Mouse (Mus musculus) testis, postnatal 10 days (tissue): ENCODE data around the gene Usp13.

Experiments
- DNase-seq: peaks from one replicate; pipeline ENCODE4 v3.0.0; 2021; ENCODE audit warnings: low spot score

Gene Usp13

GRCm38 (mm10) chr3:32939802-32940501 lies 122.6 kb downstream of the Usp13 start:
- DNase-seq, result no peak

DNA sequence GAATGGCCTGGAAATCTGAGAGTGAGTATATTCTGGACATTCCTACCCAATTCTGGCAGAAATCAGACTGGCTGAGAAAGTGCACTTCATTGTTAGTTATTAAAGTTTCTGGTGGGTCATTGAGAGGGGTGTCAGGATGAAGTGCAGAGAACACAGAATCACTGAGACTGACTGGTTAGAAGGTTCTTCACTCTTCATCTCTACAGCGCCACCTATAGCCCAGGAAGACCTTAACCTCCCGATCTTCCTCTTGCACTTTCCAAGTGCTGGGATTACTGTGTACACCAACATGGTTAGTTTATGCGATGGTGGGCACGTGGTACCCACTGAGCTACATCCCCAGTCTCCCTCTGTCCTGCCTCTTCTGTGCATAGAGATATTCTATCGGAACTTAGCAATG lies 130.1 kb downstream of the Usp13 start:
- no peak for DNase-seq

- DNase-seq, result no peak
These were observed 134.0 kb downstream of the Usp13 start for GRCm38 (mm10) chr3:32951382-32951781.

- no peak for DNase-seq
These were observed 144.1 kb downstream of the Usp13 start for GRCm38 (mm10) chr3:32961494-32961893.

DNA sequence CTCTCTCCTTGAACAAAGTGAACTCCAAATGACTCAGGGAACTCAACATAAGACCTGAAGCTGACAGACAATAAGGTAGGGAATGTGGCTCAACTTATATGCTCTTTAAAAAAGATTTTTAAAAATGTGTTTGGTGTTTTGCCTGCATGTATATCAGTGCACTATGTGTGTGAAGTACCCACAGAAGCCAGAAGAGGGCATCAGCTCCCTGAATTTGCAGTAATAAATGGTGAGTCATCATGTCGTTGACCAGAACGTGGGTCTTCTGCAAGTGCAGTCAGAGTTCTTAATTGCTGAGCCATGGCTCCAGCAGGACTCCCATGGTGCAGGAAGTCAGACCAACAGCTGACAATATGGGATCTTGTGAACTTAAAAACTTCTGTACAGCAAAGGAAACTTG lies 148.2 kb downstream of the Usp13 start:
- DNase-seq, result no peak

GRCm38 (mm10) chr3:32968671-32969425 lies 151.5 kb downstream of the Usp13 start:
- DNase-seq, result no peak

GRCm38 (mm10) chr3:32970257-32970656 lies 152.9 kb downstream of the Usp13 start:
- DNase-seq, result no peak

DNA sequence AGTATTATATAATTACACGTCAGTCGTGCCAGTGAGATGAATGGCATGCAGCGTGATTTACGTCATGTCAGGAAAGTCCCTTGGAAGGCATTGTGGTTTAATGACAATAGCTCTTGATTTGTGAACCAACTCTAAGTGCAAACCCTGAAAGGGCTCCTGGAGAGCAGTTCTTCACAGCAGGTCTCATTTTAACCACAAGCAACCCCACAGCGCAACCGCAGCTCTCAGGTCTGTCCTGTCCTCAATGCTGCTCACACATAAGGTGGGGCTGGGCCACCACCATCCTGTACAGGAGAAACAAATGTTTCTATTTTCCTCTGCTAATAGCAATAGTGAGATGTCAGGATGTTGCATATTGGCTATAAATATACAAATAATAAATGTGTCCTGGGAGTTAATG lies 161.9 kb downstream of the Usp13 start:
- no peak for DNase-seq

DNA sequence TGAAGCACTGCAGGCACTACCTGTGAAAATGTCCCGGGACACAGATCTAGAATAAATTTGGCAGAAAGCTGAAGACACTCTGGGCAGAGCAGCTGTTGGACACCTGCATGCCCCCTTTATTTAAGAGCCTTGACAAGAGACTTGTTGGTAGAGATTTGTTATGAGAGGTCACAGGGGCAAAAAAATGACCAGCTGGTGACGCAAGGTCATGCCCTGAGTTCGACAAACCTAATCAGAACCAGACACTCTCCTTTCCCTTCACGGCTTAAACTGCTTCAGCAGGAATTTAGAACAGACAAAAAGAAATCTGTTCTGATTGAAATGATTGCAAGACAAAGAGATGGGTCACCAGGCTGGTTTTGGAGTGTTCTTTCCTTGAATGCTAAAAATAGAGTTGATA lies 162.6 kb downstream of the Usp13 start:
- no peak for DNase-seq

GRCm38 (mm10) chr3:32985141-32985540 lies 167.8 kb downstream of the Usp13 start:
- no peak for DNase-seq
